32 mouse cellular contexts compared by ENCODE assay signal in the genomic region with DNA sequence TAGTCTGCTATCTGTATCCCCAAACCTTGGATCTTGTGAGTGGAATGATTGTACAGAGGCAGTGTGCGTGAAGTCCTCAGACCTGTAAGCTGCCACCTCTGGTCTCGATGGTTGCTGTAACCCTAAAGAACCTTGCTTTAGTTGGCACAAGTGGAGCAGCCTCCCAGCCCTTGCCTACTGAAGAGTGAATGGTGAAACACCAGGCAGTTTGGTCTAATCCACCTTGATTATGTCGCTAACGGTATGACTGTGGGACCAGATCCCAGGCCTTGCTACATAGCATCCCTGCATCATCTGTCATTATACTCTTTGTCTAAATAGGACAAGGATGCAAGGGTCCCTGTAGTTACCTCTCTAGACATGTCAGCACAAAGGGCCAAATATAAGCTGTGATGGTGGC. TPM values are rescaled to one million over a fixed set of nuclear protein-coding genes. Genes with fewer than 3 reads are reported as not detected.
A peak's percentile ranks its signal among the peaks of the same experiment; 100 is the strongest.
DNase-seq lines count a peak whose midpoint lies in the region; ATAC-seq and TF ChIP-seq lines count a peak whose summit lies in the region.
"Had no signal": no experiment of that assay in that cellular context is flagged by ENCODE, and none has a peak within 500 bp of the region (broad histone marks: within the 10 kb centered on the region; RNA-seq: fewer than 3 reads in every experiment).

No protein-coding gene starts in this region.

- TF ChIP-seq CTCF in lung, postnatal 0 days (IDR thresholded peaks at IDR 0.05) = no peak

- H3K36me3 ChIP-seq in lung, postnatal 0 days (ENCODE audit: insufficient read depth, low read length) = peaks cover 18% of the 10 kb centered on the region
- H3K36me3 ChIP-seq in stomach, embryonic 16.5 days (ENCODE audit: control insufficient read depth, insufficient read depth, low read length) = peaks cover 9% of the 10 kb centered on the region; the same call in 1 of the 2 replicates
- H3K36me3 ChIP-seq: G1E had no signal

- H3K27ac ChIP-seq in lung, postnatal 0 days (ENCODE audit: low read length) = peak overlapping the region; percentile 51; the same call in 1 of the 2 replicates
- peak overlapping the region; percentile 29; the same call in 1 of the 2 replicates for H3K27ac ChIP-seq in stomach, embryonic 16.5 days (ENCODE audit: low read length)
- H3K27ac ChIP-seq: embryonic facial prominence, embryonic 13.5 days; forebrain, embryonic 13.5 days; heart, embryonic 13.5 days; hindbrain, embryonic 10.5 days; hindbrain, embryonic 15.5 days; limb, embryonic 12.5 days; lung, embryonic 15.5 days; midbrain, embryonic 13.5 days had no signal

- no peak overlapping the region for H3K4me2 ChIP-seq in lung, postnatal 0 days (replicated peaks; ENCODE audit: low read depth, low read length)
- no peak overlapping the region for H3K4me2 ChIP-seq in stomach, embryonic 16.5 days (ENCODE audit: low read depth, low read length)
- H3K4me2 ChIP-seq: embryonic facial prominence, embryonic 13.5 days; forebrain, embryonic 13.5 days; heart, embryonic 13.5 days; hindbrain, embryonic 15.5 days; limb, embryonic 12.5 days; liver, embryonic 11.5 days; lung, embryonic 15.5 days; midbrain, embryonic 13.5 days had no signal

- H3K9me3 ChIP-seq in lung, postnatal 0 days (ENCODE audit: low read length) = no peaks in the 10 kb centered on the region
- H3K9me3 ChIP-seq in stomach, embryonic 16.5 days (replicated peaks; ENCODE audit: control insufficient read depth, low read length) = 0 out of 2 replicates have a peak, but pooled peaks cover 2% of the 10 kb centered on the region
- H3K9me3 ChIP-seq: embryonic facial prominence, embryonic 13.5 days; forebrain, embryonic 13.5 days; heart, embryonic 13.5 days; hindbrain, embryonic 10.5 days; hindbrain, embryonic 15.5 days; limb, embryonic 12.5 days; lung, embryonic 15.5 days; midbrain, embryonic 13.5 days had no signal

- no peak for ATAC-seq in lung, postnatal 0 days
- no peak for ATAC-seq in stomach, embryonic 16.5 days (ENCODE audit: insufficient read depth, low FRiP score)
- ATAC-seq: forebrain, embryonic 13.5 days; inflammation-experienced regulatory T-cells, adult 6 months; midbrain, embryonic 13.5 days; Patski had no signal

- 73% methylated on average over 4 of the region's 4 CpGs for WGBS in lung, postnatal 0 days
- 79% methylated on average over 4 of the region's 4 CpGs for WGBS in stomach, embryonic 16.5 days

- DNase-seq in adrenal gland, postnatal 10 days = peak; percentile 25
- DNase-seq in adrenal gland, postnatal 14 days = no peak
- DNase-seq in lung, postnatal 0 days (ENCODE audit: low spot score) = no peak
- no peak for DNase-seq in lung, postnatal 14 days
- DNase-seq in gonadal fat pad, adult 2 months (ENCODE audit: low read depth) = peak; percentile 70
- DNase-seq in MN1 (ENCODE audit: low spot score) = no peak
- no peak for DNase-seq in c-Kit-positive CD71-positive TER-119-positive erythroid progenitor cells, embryonic 14.5 days (ENCODE audit: low spot score)
- DNase-seq: adrenal gland, postnatal 36 days; cerebellum, adult 8-10 months; cerebellum, postnatal 36 days; embryo, embryonic 11 days; gastrocnemius, postnatal 25 days; heart, postnatal 10 days; kidney, postnatal 25 days; lung, postnatal 4 days; thymus, adult 18-20 months; thymus, postnatal 36 days had no signal

- H3K27me3 ChIP-seq in lung, postnatal 0 days (replicated peaks; ENCODE audit: insufficient read depth, low read length) = no peaks in the 10 kb centered on the region
- no peaks in the 10 kb centered on the region for H3K27me3 ChIP-seq in stomach, embryonic 16.5 days (ENCODE audit: control insufficient read depth, insufficient read depth, low read length)
- H3K27me3 ChIP-seq: CH12.LX; embryonic facial prominence, embryonic 13.5 days; forebrain, embryonic 13.5 days; heart, embryonic 13.5 days; hindbrain, embryonic 15.5 days; limb, embryonic 12.5 days; lung, embryonic 15.5 days; megakaryocyte, embryonic 14.5 days; midbrain, embryonic 13.5 days; Patski had no signal

- H3K9ac ChIP-seq in lung, postnatal 0 days (replicated peaks; ENCODE audit: low read depth) = no peak overlapping the region
- H3K9ac ChIP-seq in stomach, embryonic 16.5 days (ENCODE audit: low read length) = no peak overlapping the region
- H3K9ac ChIP-seq: embryonic facial prominence, embryonic 13.5 days; forebrain, embryonic 13.5 days; heart, embryonic 13.5 days; hindbrain, embryonic 15.5 days; limb, embryonic 12.5 days; lung, embryonic 15.5 days; midbrain, embryonic 13.5 days had no signal

- no peak overlapping the region for H3K4me3 ChIP-seq in lung, postnatal 0 days (ENCODE audit: low read depth, low read length)
- no peak overlapping the region for H3K4me3 ChIP-seq in stomach, embryonic 16.5 days (replicated peaks; ENCODE audit: low read length)
- H3K4me3 ChIP-seq: embryonic facial prominence, embryonic 13.5 days; forebrain, embryonic 13.5 days; heart, embryonic 13.5 days; hindbrain, embryonic 10.5 days; hindbrain, embryonic 15.5 days; limb, embryonic 12.5 days; lung, embryonic 15.5 days; megakaryocyte, embryonic 14.5 days; midbrain, embryonic 13.5 days had no signal

- H3K4me1 ChIP-seq in lung, postnatal 0 days (ENCODE audit: insufficient read depth, low read depth, low read length) = no peaks in the 10 kb centered on the region; the same call in 1 of the 2 replicates
- H3K4me1 ChIP-seq in stomach, embryonic 16.5 days (ENCODE audit: control insufficient read depth, insufficient read depth, low read length) = 0 out of 2 replicates have a peak, but pooled peaks cover 4% of the 10 kb centered on the region
- H3K4me1 ChIP-seq: embryonic facial prominence, embryonic 13.5 days; forebrain, embryonic 13.5 days; hindbrain, embryonic 10.5 days; hindbrain, embryonic 15.5 days; limb, embryonic 12.5 days; midbrain, embryonic 13.5 days had no signal

- no peak for TF ChIP-seq EP300 in lung, postnatal 0 days (IDR thresholded peaks at IDR 0.05)

RNA-seq across cellular contexts. Expression of a gene that starts 45.3 kb away (rescaled TPM):
- 10 to 100 TPM; 43.4 to 49.3 TPM for total RNA-seq in adrenal gland, postnatal 10 days (2021)
- 43.6 and 50.7 TPM in 2 replicates for total RNA-seq in adrenal gland, postnatal 14 days (2021)
- polyA plus RNA-seq in lung, postnatal 0 days (2015; fragmentation: Nextera tagmentation; extraction: Ambion mirVana) = 39.0 and 40.3 TPM in 2 replicates
- polyA plus RNA-seq in gonadal fat pad, adult 2 months (2012; rRNA removed) = 19.2 and 20.0 TPM in 2 replicates
- 27.6 and 29.5 TPM in 2 replicates for polyA plus RNA-seq in stomach, embryonic 16.5 days (2015; fragmentation: Nextera tagmentation; extraction: Ambion mirVana)

Comparison
In these comparisons a context has a peak if more than half of its experiments do, and no peak if none do; other contexts are left out.
1. DNase-seq: peak in adrenal gland, postnatal 10 days (single experiment) and gonadal fat pad, adult 2 months (single experiment); none in adrenal gland, postnatal 14 days (single experiment), lung, postnatal 0 days (single experiment), lung, postnatal 14 days (single experiment), MN1 (single experiment) and c-Kit-positive CD71-positive TER-119-positive erythroid progenitor cells, embryonic 14.5 days (single experiment).